Mouse (Mus musculus) liver, adult 10 weeks (tissue): ENCODE data around the gene Tpcn1. TPM values are rescaled to one million over a fixed set of nuclear protein-coding genes. Genes with fewer than 3 reads are reported as not detected.

Experiments
- polyA plus RNA-seq: library from polyadenylated mRNA; stranded (reverse); fragments of 350-450 nt; fragmentation: Illumina TruSeq; extraction: RNeasy Lipid Tissue Mini Kit (QIAGEN cat#74804); gene quantifications from one replicate; pipeline ENCODE4 v1.2.3, GENCODE M21; 2014; ENCODE audit warnings: low read depth, low replicate concordance

Tpcn1 gene
- 4.7 TPM for polyA plus RNA-seq

DNA sequence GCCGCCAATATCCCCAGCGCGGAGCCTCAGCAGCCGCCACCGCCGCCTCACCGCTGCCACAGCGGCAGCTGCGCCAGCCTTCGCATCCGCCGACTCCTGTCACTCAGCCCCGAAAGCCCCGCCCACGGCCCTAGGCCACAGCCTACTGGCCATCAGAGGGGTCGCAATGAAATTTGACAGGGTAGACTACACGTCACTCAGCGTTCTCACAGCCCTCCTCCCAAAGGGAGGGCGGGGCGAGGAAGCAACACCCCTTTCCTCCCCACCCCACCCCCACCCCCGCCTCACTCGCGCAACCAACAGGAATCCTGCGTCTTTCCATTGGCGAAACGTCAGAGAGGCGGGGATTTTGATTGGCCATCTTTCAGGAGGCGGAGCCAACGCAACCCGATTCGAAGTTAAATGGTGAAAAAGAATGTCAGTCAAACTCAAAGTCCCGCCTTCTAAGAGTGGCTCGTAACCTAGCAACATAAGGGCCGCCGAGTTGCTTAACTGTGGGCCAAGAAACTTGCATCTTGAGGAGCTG lies at the start of gene Tpcn1, which contains the start of gene Iqcd:
TSS of gene Tpcn1 (minus strand) at position 105 of the 526 bp plus-strand sequence.
TSS of gene Iqcd (plus strand) at position 448 of the 526 bp plus-strand sequence.

DNA sequence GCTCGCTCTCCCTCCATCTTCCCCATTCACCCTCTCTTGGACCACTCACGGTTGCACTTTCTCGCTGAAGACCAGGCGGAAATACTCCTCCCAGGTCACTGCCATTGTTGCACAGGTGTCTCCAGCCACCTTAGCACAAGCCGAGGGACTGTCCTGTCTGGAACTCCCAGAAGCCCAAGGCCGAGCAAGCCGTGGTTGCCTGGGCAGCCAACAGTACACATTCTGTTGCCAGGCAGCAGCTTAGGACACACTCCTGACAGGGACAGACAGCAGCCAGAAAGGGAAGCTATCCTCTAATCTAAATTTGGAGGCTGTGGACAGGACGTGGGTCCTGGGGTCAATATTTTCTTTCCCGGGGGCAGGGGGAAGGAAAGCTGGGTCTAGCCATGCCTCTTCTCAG lies 45.7 kb upstream of the Tpcn1 start, which contains the start of gene Cfap73:
TSS of gene Cfap73 (minus strand) at position 105 of the 400 bp plus-strand sequence.

DNA sequence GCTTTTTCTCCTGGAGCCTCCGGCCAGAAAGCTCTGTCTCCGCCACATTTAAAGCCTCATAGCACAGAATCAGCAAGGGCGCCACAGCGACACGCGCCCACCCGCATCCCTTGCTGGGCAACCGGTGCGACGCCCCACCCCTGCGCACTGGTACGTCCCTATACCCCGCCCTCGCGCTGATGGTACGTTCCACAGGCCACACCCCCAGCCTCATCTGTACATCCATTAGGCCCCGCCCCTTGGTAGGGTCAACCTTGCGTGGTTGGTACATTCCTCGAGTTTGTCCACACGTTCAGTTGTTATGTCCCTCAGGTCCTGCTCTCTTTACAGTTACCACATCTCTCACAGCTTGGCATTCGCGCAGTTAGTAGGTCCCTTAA lies 24.0 kb upstream of the Tpcn1 start, which contains the start of the genes Rita1 and Ddx54:
TSS of gene Rita1 (minus strand) at position 148 of the 380 bp plus-strand sequence.
TSS of gene Ddx54 (plus strand) at position 298 of the 380 bp plus-strand sequence.

DNA sequence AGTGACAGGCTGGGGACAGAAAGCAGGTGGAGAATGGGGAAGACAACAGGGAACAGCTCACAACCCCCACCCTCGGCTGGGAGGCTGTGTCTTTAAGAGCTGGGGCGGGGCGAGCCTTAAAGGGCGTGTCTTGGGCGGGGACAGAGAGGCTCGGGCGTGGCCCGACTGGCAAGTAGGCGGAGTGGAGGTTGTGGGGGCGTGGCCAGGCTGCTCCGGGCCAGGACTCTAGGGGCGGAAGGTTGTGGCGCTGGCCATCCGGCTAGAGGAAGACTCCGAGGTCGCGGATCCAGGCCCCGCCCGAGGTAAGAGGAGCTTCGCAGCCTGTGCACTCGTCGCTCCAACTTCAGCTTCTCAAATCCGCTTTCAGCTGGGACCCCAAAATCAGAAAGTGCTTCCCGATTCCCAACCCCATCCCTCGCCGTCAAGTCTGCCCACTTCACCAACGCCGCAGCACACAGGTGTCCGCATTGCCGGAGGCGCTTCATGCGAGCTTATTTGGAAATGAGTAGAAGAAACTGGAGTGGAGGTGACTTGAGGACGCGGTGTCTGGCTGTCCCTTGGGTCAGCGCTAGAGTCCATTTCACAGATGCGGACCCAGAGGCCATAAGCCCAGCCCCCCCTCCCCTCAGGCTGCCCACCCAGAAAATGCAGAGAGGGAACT lies 77.4 kb downstream of the Tpcn1 start, which contains the start of gene Slc8b1:
TSS of gene Slc8b1 (plus strand) at position 187 of the 661 bp plus-strand sequence.

DNA sequence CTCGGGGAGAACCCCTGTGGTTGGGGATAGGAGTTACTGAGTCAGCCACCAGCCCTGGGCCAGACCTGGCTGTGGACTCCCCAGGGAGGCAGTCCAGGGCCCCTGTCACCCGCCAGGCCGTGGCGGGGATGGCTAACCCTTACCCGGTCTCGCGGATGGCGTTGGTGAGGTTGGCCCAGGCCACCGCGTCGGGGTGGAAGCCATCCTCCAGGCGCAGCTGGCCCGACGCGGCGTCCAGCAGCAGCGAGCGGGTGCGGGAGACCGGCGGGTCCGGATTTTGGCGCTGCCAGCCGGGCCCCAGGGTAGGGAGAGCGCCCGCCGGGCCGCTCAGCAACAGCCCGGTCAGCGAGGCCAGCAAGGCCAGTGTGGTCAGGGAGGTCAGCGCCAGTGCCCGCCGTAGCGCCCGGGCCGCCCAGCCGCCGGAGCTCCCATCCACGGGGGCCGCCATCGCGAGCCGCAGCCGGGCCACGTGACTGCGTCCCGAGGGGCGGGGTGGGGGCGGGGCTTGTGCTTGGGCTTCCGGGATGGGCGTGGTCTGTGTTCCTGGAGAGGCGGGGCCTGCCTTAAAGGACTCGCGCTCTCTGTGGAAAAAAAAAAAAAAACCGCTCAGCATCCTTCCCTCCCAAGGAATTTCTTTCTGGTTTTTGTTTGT lies 85.2 kb downstream of the Tpcn1 start, which contains the start of gene Plbd2:
TSS of gene Plbd2 (minus strand) at position 482 of the 652 bp plus-strand sequence.

Other genes with a start within 250 kb of the Tpcn1 start
- not detected for gene Lhx5, start 157.0 kb downstream of the Tpcn1 start, polyA plus RNA-seq
- not detected for gene Sdsl, start 115.9 kb downstream of the Tpcn1 start, polyA plus RNA-seq
- gene Sds, start 112.1 kb downstream of the Tpcn1 start, polyA plus RNA-seq: 10.3 TPM
- 1.8 TPM for gene Plbd2, start 85.0 kb downstream of the Tpcn1 start, polyA plus RNA-seq
- 3.3 TPM for gene Slc8b1, start 77.5 kb downstream of the Tpcn1 start, polyA plus RNA-seq
- gene Iqcd, start 343 bp upstream of the Tpcn1 start, polyA plus RNA-seq: not detected
- gene Rita1, start 23.9 kb upstream of the Tpcn1 start, polyA plus RNA-seq: 0.64 TPM
- 0.61 TPM for gene Ddx54, start 24.1 kb upstream of the Tpcn1 start, polyA plus RNA-seq
- not detected for gene Cfap73, start 45.6 kb upstream of the Tpcn1 start, polyA plus RNA-seq
- not detected for gene Rasal1, start 60.1 kb upstream of the Tpcn1 start, polyA plus RNA-seq
- not detected for gene Dtx1, start 123.3 kb upstream of the Tpcn1 start, polyA plus RNA-seq
- gene Oas2, start 161.2 kb upstream of the Tpcn1 start, polyA plus RNA-seq: 1.4 TPM
- 0.29 TPM for gene Oas3, start 189.0 kb upstream of the Tpcn1 start, polyA plus RNA-seq
- gene Oas1e, start 206.9 kb upstream of the Tpcn1 start, polyA plus RNA-seq: not detected
- gene Oas1c, start 223.8 kb upstream of the Tpcn1 start, polyA plus RNA-seq: not detected